ENCODE assay signal across 8 mouse cellular contexts in the genomic region with DNA sequence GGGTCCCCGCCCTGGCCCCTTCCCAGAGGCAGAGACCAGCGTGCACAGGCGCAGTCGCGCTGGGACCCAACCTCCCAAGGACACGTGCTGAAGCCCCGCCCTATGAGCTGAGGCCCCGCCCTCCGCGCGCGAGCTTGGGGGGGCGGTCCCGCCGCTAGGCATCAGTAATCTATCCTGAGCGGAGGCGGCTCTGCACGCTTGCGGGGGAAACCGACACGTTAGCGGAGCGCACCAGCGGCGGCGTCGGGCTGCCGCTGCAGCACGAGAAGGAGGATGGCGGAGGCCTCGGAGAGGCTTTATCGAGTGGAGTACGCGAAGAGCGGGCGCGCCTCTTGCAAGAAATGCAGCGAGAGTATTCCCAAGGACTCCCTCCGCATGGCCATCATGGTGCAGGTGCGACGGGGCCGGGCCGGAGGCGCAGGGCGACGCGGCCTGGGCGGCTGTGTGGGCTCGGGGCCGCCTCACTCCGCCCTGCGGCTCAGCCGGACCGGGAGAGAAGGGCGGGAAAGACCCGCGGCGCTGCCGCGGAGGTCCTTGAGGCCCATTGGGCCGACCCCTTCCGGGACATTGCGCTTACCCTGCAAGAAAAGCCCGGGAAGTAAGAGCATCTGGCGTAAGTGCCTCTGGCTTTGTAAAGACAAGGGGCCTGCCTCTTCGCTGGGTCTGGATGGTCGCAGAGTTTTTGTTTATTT. TPM values are rescaled to one million over a fixed set of nuclear protein-coding genes. Genes with fewer than 3 reads are reported as not detected.
DNase-seq lines count a peak whose midpoint lies in the region; ATAC-seq and TF ChIP-seq lines count a peak whose summit lies in the region.

Gene Parp1 (plus strand): TSS at position 164 of the 692 bp plus-strand sequence.

- no peaks in the 10 kb centered on the region for H3K9me3 ChIP-seq in heart, embryonic 10.5 days
- no peaks in the 10 kb centered on the region for H3K9me3 ChIP-seq in kidney, embryonic 15.5 days (replicated peaks)

- no peak for TF ChIP-seq CTCF in bone marrow macrophage, adult 2 months (IDR thresholded peaks at IDR 0.05; ENCODE audit: low read depth, low read length)
- TF ChIP-seq CTCF in embryonic fibroblast, embryonic 13.5 days (IDR thresholded peaks at IDR 0.05; ENCODE audit: borderline replicate concordance, insufficient read depth, low read length): no peak

- H3K27me3 ChIP-seq in heart, embryonic 10.5 days (ENCODE audit: insufficient read depth, poor library complexity, severe bottlenecking): 0 out of 2 replicates have a peak, but pooled peaks cover 6% of the 10 kb centered on the region
- no peaks in the 10 kb centered on the region for H3K27me3 ChIP-seq in kidney, embryonic 15.5 days

- DNase-seq in A20 (ENCODE audit: low read depth, low spot score) (peak; percentile 97), liver (peak; percentile 97)
- peak; percentile 99 for DNase-seq in heart, embryonic 10.5 days (ENCODE audit: low spot score)
- DNase-seq in spleen, postnatal 4 days (ENCODE audit: low spot score in 2 of 2): peak; percentile 94 to 96

- H3K4me1 ChIP-seq in bone marrow macrophage, adult 2 months (ENCODE audit: control insufficient read depth, insufficient read depth, low read length): peaks cover 19% of the 10 kb centered on the region
- peaks cover 2% of the 10 kb centered on the region; the same call in 1 of the 2 replicates for H3K4me1 ChIP-seq in embryonic fibroblast, embryonic 13.5 days (ENCODE audit: control insufficient read depth, insufficient read depth, low read length)
- H3K4me1 ChIP-seq in heart, embryonic 10.5 days: peaks cover 40% of the 10 kb centered on the region
- peaks cover 25% of the 10 kb centered on the region for H3K4me1 ChIP-seq in kidney, embryonic 15.5 days

- 0 out of 2 replicates have a peak, but pooled peaks have one; percentile 6 for TF ChIP-seq POLR2A in bone marrow macrophage, adult 2 months (IDR thresholded peaks at IDR 0.05; ENCODE audit: borderline replicate concordance, low read depth, low read length)
- peak; percentile 81 for TF ChIP-seq POLR2A in embryonic fibroblast, embryonic 13.5 days (IDR thresholded peaks at IDR 0.05; ENCODE audit: low read depth, low read length)

- H3K4me3 ChIP-seq in bone marrow macrophage, adult 2 months (ENCODE audit: insufficient read depth, low read length): peak within 1 kb of the TSS; percentile 90
- peak within 1 kb of the TSS; percentile 99 for H3K4me3 ChIP-seq in embryonic fibroblast, embryonic 13.5 days (ENCODE audit: insufficient read depth, low read length)
- H3K4me3 ChIP-seq in heart, embryonic 10.5 days: peak within 1 kb of the TSS; percentile 88
- H3K4me3 ChIP-seq in kidney, embryonic 15.5 days (replicated peaks): peak within 1 kb of the TSS; percentile 94

- ATAC-seq in kidney, embryonic 15.5 days (replicated peaks; ENCODE audit: low FRiP score): peak; percentile 97
- peak; percentile 88 for ATAC-seq in monocyte, adult 5-6 weeks (replicated peaks; ENCODE audit: insufficient number of reproducible peaks, low FRiP score, low TSS enrichment, poor library complexity, severe bottlenecking)

- peak within 1 kb of the TSS; percentile 68 for H3K27ac ChIP-seq in bone marrow macrophage, adult 2 months (ENCODE audit: insufficient read depth, low read depth, low read length)
- H3K27ac ChIP-seq in embryonic fibroblast, embryonic 13.5 days (ENCODE audit: insufficient read depth, low read length): peak within 1 kb of the TSS; percentile 65
- peak within 1 kb of the TSS; percentile 94 for H3K27ac ChIP-seq in heart, embryonic 10.5 days
- peak within 1 kb of the TSS; percentile 94 for H3K27ac ChIP-seq in kidney, embryonic 15.5 days

- peak within 1 kb of the TSS; percentile 82 for H3K9ac ChIP-seq in kidney, embryonic 15.5 days

- peaks cover 12% of the 10 kb centered on the region for H3K36me3 ChIP-seq in heart, embryonic 10.5 days
- H3K36me3 ChIP-seq in kidney, embryonic 15.5 days: peaks cover 23% of the 10 kb centered on the region

- H3K4me2 ChIP-seq in kidney, embryonic 15.5 days: peak within 1 kb of the TSS; percentile 77

- under 1% methylated on average over 67 of the region's 67 CpGs for WGBS in heart, embryonic 10.5 days
- WGBS in kidney, embryonic 15.5 days: under 1% methylated on average over 67 of the region's 67 CpGs

RNA-seq across cellular contexts. Expression of gene Parp1, which starts in this region (rescaled TPM):
- polyA plus RNA-seq in bone marrow macrophage, adult 2 months (2012; ENCODE audit: insufficient read depth, insufficient read length, missing spikeins): 48.9 and 52.0 TPM in 2 replicates
- polyA plus RNA-seq in embryonic fibroblast, embryonic 13.5 days (2011; ENCODE audit: insufficient read length, low read depth, missing spikeins): 37.3 and 41.7 TPM in 2 replicates
- polyA plus RNA-seq in heart, embryonic 10.5 days (2016; fragmentation: Nextera tagmentation; extraction: Ambion mirVana): 152 and 186 TPM in 2 replicates
- polyA plus RNA-seq in kidney, embryonic 15.5 days (2015; fragmentation: Nextera tagmentation; extraction: Ambion mirVana): 140 and 159 TPM in 2 replicates
- 58.1 to 70.1 TPM (median 61.4 TPM) in 3 replicates for total RNA-seq in monocyte, adult 5-6 weeks (2017)

Comparison
In these comparisons a context has a peak if more than half of its experiments do, and no peak if none do; other contexts are left out.
1. Peak in every context shown above with its lines: DNase-seq, ATAC-seq, H3K4me3 ChIP-seq and H3K27ac ChIP-seq.